Comparison of ENCODE assay signal across 19 mouse cellular contexts in the genomic region with DNA sequence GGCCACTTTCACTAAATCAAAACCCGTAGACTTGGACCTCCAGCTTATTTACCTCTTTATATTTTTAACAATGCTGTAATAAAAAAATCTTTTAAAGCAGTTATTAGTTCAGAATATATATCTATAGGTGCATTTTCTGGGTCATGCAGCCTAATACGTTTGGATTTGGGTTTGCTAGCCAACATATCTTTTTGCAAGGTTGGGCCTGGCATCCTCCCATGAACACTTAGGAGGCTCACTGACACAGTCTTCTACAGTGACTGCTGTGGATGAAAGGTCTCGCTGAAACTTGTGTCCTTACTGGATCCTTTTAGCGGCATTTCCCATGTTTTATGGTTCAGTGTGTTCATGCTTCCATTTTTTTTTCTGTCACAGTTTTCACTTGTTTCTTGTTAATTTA. TPM values are rescaled to one million over a fixed set of nuclear protein-coding genes. Genes with fewer than 3 reads are reported as not detected.
DNase-seq lines count a peak whose midpoint lies in the region; ATAC-seq lines count a peak whose summit lies in the region.
"Had no signal": no experiment of that assay in that cellular context is flagged by ENCODE, and none has a peak within 500 bp of the region (broad histone marks: within the 10 kb centered on the region; RNA-seq: fewer than 3 reads in every experiment).

No protein-coding gene starts in this region.

- no peak for ATAC-seq in heart, embryonic 11.5 days (replicated peaks; ENCODE audit: insufficient number of reproducible peaks, low FRiP score, low TSS enrichment)
- ATAC-seq: activated CD4-positive, CD25-positive, alpha-beta regulatory T cell, adult 4 months; CD4-positive, CD25-positive, alpha-beta regulatory T cell, adult 4 months; Patski had no signal

- no peak overlapping the region for H3K4me2 ChIP-seq in heart, embryonic 11.5 days

- no peaks in the 10 kb centered on the region for H3K36me3 ChIP-seq in heart, embryonic 10.5 days
- no peaks in the 10 kb centered on the region for H3K36me3 ChIP-seq in heart, embryonic 11.5 days (ENCODE audit: control insufficient read depth, insufficient read depth, low read length)
- H3K36me3 ChIP-seq: G1E had no signal

- H3K27ac ChIP-seq in heart, embryonic 10.5 days: no peak overlapping the region
- no peak overlapping the region for H3K27ac ChIP-seq in heart, embryonic 11.5 days (ENCODE audit: low read depth, low read length)

- no peak overlapping the region for H3K4me3 ChIP-seq in heart, embryonic 10.5 days
- no peak overlapping the region for H3K4me3 ChIP-seq in heart, embryonic 11.5 days (ENCODE audit: low read depth, low read length)

- no peaks in the 10 kb centered on the region for H3K9me3 ChIP-seq in heart, embryonic 10.5 days
- H3K9me3 ChIP-seq in heart, embryonic 11.5 days (replicated peaks; ENCODE audit: control insufficient read depth, low read length): no peaks in the 10 kb centered on the region
- H3K9me3 ChIP-seq: G1E had no signal

- peaks cover 25% of the 10 kb centered on the region; the same call in 1 of the 2 replicates for H3K4me1 ChIP-seq in heart, embryonic 10.5 days
- peaks cover 26% of the 10 kb centered on the region for H3K4me1 ChIP-seq in heart, embryonic 11.5 days (ENCODE audit: control insufficient read depth, insufficient read depth, low read length)

- intact Hi-C loops in heart, postnatal 10 days (cut with DNase I): no loop called here

- peak; percentile 69 for DNase-seq in heart, adult 11 months
- no peak for DNase-seq in heart, postnatal 10 days
- peak; percentile 60 for DNase-seq in heart, embryonic 10.5 days (ENCODE audit: low spot score)
- DNase-seq: adrenal gland, adult 2 months; adrenal gland, adult 8-10 months; adrenal gland, postnatal 10 days; adrenal gland, postnatal 14 days; adrenal gland, postnatal 25 days; adrenal gland, postnatal 36 days; B cell, adult 2 months; cerebellum, adult 11 months; cerebellum, adult 11-12 months; cerebellum, adult 18-20 months had no signal

- no peaks in the 10 kb centered on the region for H3K27me3 ChIP-seq in heart, embryonic 10.5 days (ENCODE audit: insufficient read depth, poor library complexity, severe bottlenecking)
- H3K27me3 ChIP-seq in heart, embryonic 11.5 days (ENCODE audit: control insufficient read depth, insufficient read depth, low read length): no peaks in the 10 kb centered on the region
- H3K27me3 ChIP-seq: CH12.LX, Patski had no signal

- H3K9ac ChIP-seq in heart, embryonic 11.5 days (ENCODE audit: low read depth, low read length): no peak overlapping the region

- 86% methylated on average over 4 of the region's 4 CpGs for WGBS in heart, embryonic 10.5 days
- 88% methylated on average over 4 of the region's 4 CpGs for WGBS in heart, embryonic 11.5 days (ENCODE audit: insufficient replicate concordance)

RNA-seq across cellular contexts. Expression of a gene that starts 21.6 kb away (rescaled TPM):
- 10 to 100 TPM; 64.3 to 67.9 TPM for total RNA-seq in heart, postnatal 10 days (2021)
- 11.1 and 17.0 TPM in 2 replicates for polyA plus RNA-seq in heart, embryonic 10.5 days (2016; fragmentation: Nextera tagmentation; extraction: Ambion mirVana)
- polyA plus RNA-seq in heart, embryonic 11.5 days (2014; fragmentation: Nextera tagmentation; extraction: Ambion mirVana): 8.9 and 13.1 TPM in 2 replicates
- polyA plus RNA-seq: CD4-positive, CD25-positive, alpha-beta regulatory T cell, adult 4 months; G1E had no signal

Comparison
In these comparisons a context has a peak if more than half of its experiments do, and no peak if none do; other contexts are left out.
1. DNase-seq: peak in heart, adult 11 months (single experiment) and heart, embryonic 10.5 days (single experiment); none in heart, postnatal 10 days (0 of 2).